Mouse (Mus musculus) ES-E14 (cell line): ENCODE measurements around the gene Larp1b. TPM values are rescaled to one million over a fixed set of nuclear protein-coding genes. Genes with fewer than 3 reads are reported as not detected.

Source experiments
- DNase-seq: peaks from one replicate; pipeline ENCODE4 v3.0.0-alpha.2; 2013; ENCODE audit warnings: low read depth, low spot score
- H3K27ac ChIP-seq: 2 replicates; pipeline ENCODE4 v1.5.1; 2012; ENCODE audit warnings: low read depth, mild to moderate bottlenecking, low read length, moderate library complexity, mixed read lengths; ENCODE audit not compliant: poor library complexity, insufficient read depth, severe bottlenecking
- H3K36me3 ChIP-seq: 2 replicates; pipeline ENCODE4 v1.6.1; 2012; ENCODE audit warnings: mild to moderate bottlenecking, low read length, moderate library complexity, mixed read lengths; ENCODE audit not compliant: control insufficient read depth, poor library complexity, insufficient read depth, severe bottlenecking
- H3K4me1 ChIP-seq, 2 experiments: fragments of 150-350 bp in 1 of 2; sonication (generic) in 1 of 2; 2 replicates each; pipeline ENCODE4 v1.6.1; 2012; ENCODE audit warnings: low read length in 2 of 2, mild to moderate bottlenecking in 1 of 2, mixed read lengths in 1 of 2; ENCODE audit not compliant: control insufficient read depth in 2 of 2, insufficient read depth in 2 of 2, poor library complexity in 1 of 2
- H3K4me3 ChIP-seq, 2 experiments: fragments of 150-350 bp in 1 of 2; sonication (generic) in 1 of 2; 2 replicates each; pipeline ENCODE4 v1.5.1; 2012; ENCODE audit warnings: low read length in 2 of 2, low read depth in 1 of 2, mild to moderate bottlenecking in 1 of 2, mixed read lengths in 1 of 2; ENCODE audit not compliant: insufficient read depth in 1 of 2, poor library complexity in 1 of 2, severe bottlenecking in 1 of 2
- H3K9ac ChIP-seq: 2 replicates; pipeline ENCODE4 v1.6.1; 2012; ENCODE audit warnings: low read depth, mild to moderate bottlenecking, low read length, mixed read lengths; ENCODE audit not compliant: poor library complexity, insufficient read depth, severe bottlenecking
- H3K9me3 ChIP-seq: fragments of 150-350 bp; sonication (generic); 2 replicates; pipeline ENCODE4 v1.6.1; 2012; ENCODE audit warnings: low read depth, mild to moderate bottlenecking, low read length; ENCODE audit not compliant: control insufficient read depth, insufficient read depth
- CHD2 ChIP-seq: IDR thresholded peaks from 2 replicates; pipeline ENCODE4 v1.6.1; 2014; ENCODE audit warnings: mild to moderate bottlenecking, low read depth, low read length, inconsistent platforms
- HCFC1 ChIP-seq: IDR thresholded peaks from 2 replicates; pipeline ENCODE4 v1.6.1; 2012; ENCODE audit warnings: low read length, inconsistent platforms, borderline replicate concordance; ENCODE audit not compliant: insufficient read depth
- MAFK ChIP-seq: IDR thresholded peaks from 2 replicates; pipeline ENCODE4 v1.6.1; 2014; ENCODE audit warnings: mild to moderate bottlenecking, low read depth, low read length, inconsistent platforms; ENCODE audit not compliant: insufficient read depth
- ZC3H11A ChIP-seq: IDR thresholded peaks from 2 replicates; pipeline ENCODE4 v1.6.1; 2012; ENCODE audit warnings: low read depth, mild to moderate bottlenecking, inconsistent platforms, low read length, borderline replicate concordance
- ZNF384 ChIP-seq: IDR thresholded peaks from 2 replicates; pipeline ENCODE4 v1.6.1; 2012; ENCODE audit warnings: low read depth, low read length, inconsistent platforms
- in situ Hi-C, 2 experiments: fragments of 600-800 bp; cut with MboI; formaldehyde crosslinking; loops; one replicate each; pipeline ENCODE4 v1.15.1; 2025; ENCODE audit warnings: low sequenced_read_pairs in 2 of 2, inconsistent platforms in 1 of 2; ENCODE audit not compliant: unreplicated experiment in 2 of 2
- total RNA-seq: library from RNA; depleted of rRNA; stranded (reverse); fragments of 300-350 nt; gene quantifications from 2 replicates; pipeline ENCODE4 v1.2.3, GENCODE M21; 2012

Gene Larp1b
- total RNA-seq, 1 experiment = 9.4 TPM

DNA sequence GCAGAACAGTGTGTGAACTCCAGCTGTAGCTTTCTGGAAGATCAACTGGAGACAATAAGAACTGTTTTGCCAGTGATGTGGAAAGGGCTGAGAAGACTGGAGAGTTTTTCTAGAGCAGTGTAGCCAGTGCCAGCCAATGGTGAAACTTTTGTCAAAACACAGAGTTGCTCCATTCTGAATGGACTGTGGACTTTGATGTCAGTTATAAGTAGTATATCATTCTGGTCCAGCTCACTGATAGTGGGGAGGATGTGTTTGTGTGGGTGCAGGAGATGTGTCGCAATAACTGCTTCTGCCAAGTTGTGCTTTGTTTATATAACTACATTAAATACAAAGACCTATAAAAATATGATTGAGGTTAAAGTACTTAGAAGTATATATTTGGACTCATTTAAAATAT is 45.5 kb downstream of the Larp1b start:
- no peak for DNase-seq
- TF ChIP-seq HCFC1 = no peak
- no peak for TF ChIP-seq ZC3H11A
- TF ChIP-seq ZNF384 = no peak
- no peak for TF ChIP-seq CHD2
- no peak for TF ChIP-seq MAFK
- no peak overlapping the region for H3K27ac ChIP-seq
- in situ Hi-C loops = no loop called here
- no peak overlapping the region for H3K9ac ChIP-seq
- H3K4me1 ChIP-seq = no peaks in the 10 kb centered on the region
- H3K36me3 ChIP-seq = no peaks in the 10 kb centered on the region
- H3K4me3 ChIP-seq = no peak overlapping the region
- H3K9me3 ChIP-seq = no peaks in the 10 kb centered on the region

DNA sequence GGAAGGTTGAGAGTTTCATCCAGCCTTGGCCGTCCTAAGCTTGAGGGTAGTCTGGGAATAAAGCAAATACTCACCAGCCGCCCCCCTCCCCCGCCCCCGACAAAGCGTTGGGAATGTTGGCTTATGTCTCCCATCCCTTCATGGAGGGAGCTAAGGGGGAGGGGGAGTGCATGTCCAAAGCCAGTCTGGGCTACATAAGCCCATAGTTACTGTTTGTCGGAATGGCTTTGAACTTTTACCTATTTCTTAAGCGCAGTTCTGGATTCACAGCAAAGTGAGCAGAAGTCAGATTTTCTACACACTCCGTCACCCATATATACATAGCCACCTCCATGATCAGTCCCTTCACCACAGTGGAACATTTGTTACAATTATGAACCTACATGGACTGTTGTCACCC is 59.7 kb downstream of the Larp1b start:
- Histone ChIP-seq H3K4me1 (peaks cover 2% of the 10 kb centered on the region in 2 experiments; a peak in 1 of 4 replicates), H3K9me3 (no peaks in the 10 kb centered on the region), H3K27ac (no peak overlapping the region), H3K36me3 (no peaks in the 10 kb centered on the region), H3K9ac (no peak overlapping the region), H3K4me3 (no peak overlapping the region)
- no peak for DNase-seq
- in situ Hi-C loops = no loop called here
- TF ChIP-seq ZC3H11A (no peak), CHD2 (no peak), HCFC1 (no peak), MAFK (no peak), ZNF384 (no peak)

DNA sequence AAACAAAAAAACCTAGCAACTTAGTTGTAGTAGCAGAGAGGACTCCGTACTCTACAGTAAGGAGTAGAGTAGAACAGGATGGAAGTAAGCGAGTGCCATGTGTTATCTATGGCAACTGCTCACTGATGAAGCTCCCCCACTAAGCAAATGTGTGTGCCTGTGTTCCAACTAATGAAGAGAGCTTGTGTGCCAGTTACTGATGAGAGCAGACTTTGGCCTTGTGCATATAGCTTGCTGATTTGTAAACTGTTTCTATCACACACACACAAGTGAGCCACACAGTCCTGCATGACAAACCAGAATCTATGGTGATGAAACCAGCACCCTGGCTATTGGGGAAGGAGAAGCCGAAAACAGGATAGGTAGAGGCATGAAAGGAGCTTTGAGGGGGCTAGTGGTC is 60.4 kb downstream of the Larp1b start:
- peaks cover 2% of the 10 kb centered on the region in 2 experiments; a peak in 1 of 4 replicates for H3K4me1 ChIP-seq
- TF ChIP-seq MAFK = no peak
- no peaks in the 10 kb centered on the region for H3K36me3 ChIP-seq
- no peak for DNase-seq
- H3K27ac ChIP-seq = no peak overlapping the region
- no peaks in the 10 kb centered on the region for H3K9me3 ChIP-seq
- H3K4me3 ChIP-seq = no peak overlapping the region
- in situ Hi-C loops = no loop called here
- no peak overlapping the region for H3K9ac ChIP-seq

DNA sequence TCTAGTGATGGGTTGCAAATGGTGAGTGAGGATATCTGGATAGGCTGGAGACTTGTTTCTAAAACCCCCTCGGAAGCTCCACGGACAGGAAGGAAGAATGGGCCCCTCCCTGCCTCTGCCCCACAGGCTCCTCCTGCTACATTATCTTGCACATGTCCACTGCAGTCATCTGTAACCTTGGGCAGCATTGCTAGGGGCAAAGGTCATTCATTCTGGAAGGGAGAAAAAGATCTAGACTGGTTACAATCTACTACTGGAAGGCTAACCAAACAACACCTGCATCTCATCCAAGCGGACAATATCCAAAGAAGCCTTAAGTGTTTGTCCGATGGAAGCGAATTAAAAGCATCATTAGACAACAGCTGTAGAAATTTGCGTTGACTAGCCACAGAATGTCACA is 61.1 kb downstream of the Larp1b start:
- no peak for TF ChIP-seq ZC3H11A
- no peak for TF ChIP-seq HCFC1
- no peak for TF ChIP-seq CHD2
- no peak for TF ChIP-seq ZNF384
- TF ChIP-seq MAFK = no peak
- Histone ChIP-seq H3K36me3 (no peaks in the 10 kb centered on the region), H3K4me3 (no peak overlapping the region), H3K9me3 (no peaks in the 10 kb centered on the region), H3K4me1 (peaks cover 2% of the 10 kb centered on the region in 2 experiments; a peak in 1 of 4 replicates), H3K27ac (no peak overlapping the region), H3K9ac (no peak overlapping the region)
- no peak for DNase-seq
- in situ Hi-C loops = no loop called here

DNA sequence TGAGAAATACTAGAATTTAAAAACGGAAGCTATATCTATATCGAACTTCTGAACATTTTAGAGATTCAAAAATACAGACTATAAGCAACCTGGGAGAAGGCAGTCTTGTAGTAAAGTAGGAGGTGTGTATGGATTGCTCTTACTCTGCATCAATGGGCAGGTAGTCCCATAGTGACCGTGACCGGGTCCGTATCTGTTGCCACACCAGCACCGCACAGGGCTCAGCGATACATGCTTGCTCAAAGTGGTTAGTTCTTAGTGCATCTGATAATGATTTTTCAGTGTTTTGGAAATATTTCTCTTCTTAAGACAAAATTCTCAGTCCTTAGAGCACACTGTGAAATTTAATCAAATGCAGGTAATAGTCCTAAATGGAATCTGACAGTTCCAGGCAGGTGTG is 62.8 kb downstream of the Larp1b start:
- in situ Hi-C loops = no loop called here
- Histone ChIP-seq H3K9me3 (no peaks in the 10 kb centered on the region), H3K4me1 (peaks cover 2% of the 10 kb centered on the region in 2 experiments; a peak in 1 of 4 replicates), H3K36me3 (no peaks in the 10 kb centered on the region), H3K4me3 (no peak overlapping the region), H3K27ac (no peak overlapping the region), H3K9ac (no peak overlapping the region)
- TF ChIP-seq HCFC1 (no peak), ZNF384 (no peak), CHD2 (no peak), MAFK (no peak), ZC3H11A (no peak)
- DNase-seq = no peak
